Mouse (Mus musculus): Measurements from ENCODE around the gene Mup8.
"Not testable (repeated sequence)": the region's sequence is repeated elsewhere in the genome, so short reads cannot be mapped to it uniquely, and the experiment has no call there.

The Mup8 gene

DNA sequence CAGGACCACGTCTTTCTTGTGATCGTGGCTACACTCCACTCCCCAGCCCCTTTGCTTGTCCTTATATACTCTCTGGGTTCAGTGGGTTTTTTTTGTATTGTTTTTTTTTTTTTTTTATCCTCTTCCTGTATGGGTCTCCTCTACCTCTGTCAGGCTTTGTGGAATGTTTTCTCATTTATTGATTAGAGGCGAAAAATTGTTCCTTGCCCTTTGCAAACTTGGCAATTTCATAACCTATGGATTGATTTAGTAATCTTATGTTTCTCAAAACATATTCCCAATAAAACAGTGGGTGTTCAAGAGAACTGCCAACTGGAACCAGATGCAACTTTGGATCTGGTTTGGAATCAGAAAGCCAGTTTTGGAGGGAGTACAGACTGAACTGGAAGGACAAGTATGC is at the start of gene Mup8:
Gene Mup8 (minus strand): TSS at position 101 of the 400 bp plus-strand sequence.
- not testable (repeated sequence) for DNase-seq (ENCODE audit: low read depth, low spot score)

DNA sequence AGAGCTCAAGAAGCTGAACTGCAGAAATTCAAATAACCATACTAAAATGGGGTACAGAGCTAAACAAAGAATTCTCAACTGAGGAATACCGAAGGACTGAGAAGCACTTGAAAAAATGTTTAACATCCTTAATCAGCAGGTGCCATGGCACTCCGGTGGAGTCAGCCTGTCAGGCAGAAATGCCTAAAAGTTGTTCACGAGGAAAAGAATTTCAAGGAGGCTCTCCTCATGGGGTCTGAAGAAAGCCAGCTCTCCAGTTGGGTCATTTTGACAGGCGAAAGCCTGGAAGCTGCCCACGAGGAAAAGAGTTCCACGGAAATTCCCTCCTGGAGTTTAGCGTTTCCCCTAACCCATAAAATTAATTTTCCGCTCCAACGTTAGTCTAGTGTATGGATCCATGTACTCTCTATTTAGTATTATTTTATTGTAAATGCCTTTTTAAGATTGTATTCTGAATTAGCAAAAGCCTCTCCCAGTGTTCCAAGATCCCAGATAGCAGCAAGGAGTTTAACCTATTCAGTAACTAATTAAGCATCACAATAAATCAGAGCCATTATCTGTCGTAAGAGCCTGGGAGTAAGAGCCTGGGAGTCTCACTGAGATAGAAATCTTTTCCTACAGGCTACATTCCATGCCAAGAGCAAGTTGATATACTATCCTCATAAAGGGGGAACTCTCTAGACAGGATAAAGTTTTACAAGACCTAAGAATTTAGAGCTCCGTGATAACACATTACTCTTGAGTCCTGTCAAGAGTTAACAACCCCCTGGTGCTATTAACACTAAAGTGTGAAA is 43.8 kb upstream of the Mup8 start:
- DNase-seq (ENCODE audit: low read depth, low spot score), result not testable (repeated sequence)

DNA sequence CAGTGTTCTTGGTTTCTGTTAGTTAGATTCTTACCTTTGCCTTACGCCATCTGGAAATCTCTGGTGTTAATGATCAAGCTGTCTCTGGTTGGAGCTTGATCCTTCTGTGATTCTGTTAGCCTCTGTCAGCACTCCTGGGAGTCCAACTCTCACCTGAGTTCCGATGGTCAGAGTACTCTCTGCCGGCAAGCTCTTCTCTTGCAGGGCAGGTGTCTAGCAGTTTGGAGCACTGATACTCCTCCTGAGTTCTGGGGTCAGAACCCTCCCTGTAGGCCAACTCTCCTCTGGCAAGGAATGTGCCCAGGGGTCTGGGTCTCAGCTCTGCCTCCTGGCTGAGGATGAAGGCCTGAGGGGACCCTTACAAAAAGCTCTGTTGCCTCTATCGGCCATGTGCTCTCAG is 40.3 kb upstream of the Mup8 start:
- not testable (repeated sequence) for DNase-seq (ENCODE audit: low read depth, low spot score)

Measured in skeletal muscle tissue, adult 2 months (tissue).